Mouse (Mus musculus) embryonic facial prominence, embryonic 10.5 days (tissue): ENCODE data around the gene Vmn2r65. TPM values are rescaled to one million over a fixed set of nuclear protein-coding genes. Genes with fewer than 3 reads are reported as not detected.

ENCODE experiments used
- DNase-seq: peaks from one replicate; pipeline ENCODE4 v3.0.0-alpha.2; 2017; ENCODE audit warnings: low spot score
- H3K27ac ChIP-seq: fragments of 300-500 bp; sonication (generic); replicated peaks from 2 replicates; pipeline ENCODE4 v1.5.1; 2016; ENCODE audit warnings: mild to moderate bottlenecking
- H3K27me3 ChIP-seq: fragments of 300-500 bp; sonication (generic); replicated peaks from 2 replicates; pipeline ENCODE4 v1.6.1; 2016; ENCODE audit warnings: low read depth, mild to moderate bottlenecking; ENCODE audit not compliant: poor library complexity, severe bottlenecking
- H3K36me3 ChIP-seq: fragments of 300-500 bp; sonication (generic); replicated peaks from 2 replicates; pipeline ENCODE4 v1.6.1; 2016; ENCODE audit warnings: mild to moderate bottlenecking, moderate library complexity
- H3K4me1 ChIP-seq: fragments of 300-500 bp; sonication (generic); 2 replicates; pipeline ENCODE4 v1.6.1; 2016
- H3K4me3 ChIP-seq: fragments of 300-500 bp; sonication (generic); 2 replicates; pipeline ENCODE4 v1.5.1; 2016; ENCODE audit warnings: mild to moderate bottlenecking, moderate library complexity
- H3K9me3 ChIP-seq: fragments of 300-500 bp; sonication (generic); 2 replicates; pipeline ENCODE4 v1.6.1; 2016; ENCODE audit warnings: mild to moderate bottlenecking
- WGBS: fragments of 180-500 bp; shearing (Covaris S2); methylation state at CpG from one replicate; pipeline ENCODE4 v1.1.7; 2016; 5-methylcytosine and 5-hydroxymethylcytosine counted together
- polyA plus RNA-seq: library from polyadenylated mRNA; unstranded; fragments of >200 nt; fragmentation: Nextera tagmentation; extraction: Ambion mirVana; gene quantifications from 2 replicates; pipeline ENCODE4 v1.2.1, GENCODE M21; 2016

Gene Vmn2r65
- not detected in 2 replicates for polyA plus RNA-seq

GRCm38 (mm10) chr7:84964015-84964414, at the start of gene Vmn2r65:
Vmn2r65 (minus strand) TSS chr7:84964115.
- no peaks in the 10 kb centered on the region for H3K36me3 ChIP-seq
- H3K4me1 ChIP-seq, result no peaks in the 10 kb centered on the region
- no peak within 1 kb of the TSS for H3K27ac ChIP-seq
- WGBS, result 54% methylated on average over 1 of the region's 1 CpGs
- H3K9me3 ChIP-seq, result no peaks in the 10 kb centered on the region
- no peak within 1 kb of the TSS for H3K4me3 ChIP-seq
- H3K27me3 ChIP-seq, result no peaks in the 10 kb centered on the region
- no peak for DNase-seq

GRCm38 (mm10) chr7:85012168-85012567, 48.3 kb upstream of the Vmn2r65 start, which contains the start of gene Vmn2r66:
Vmn2r66 (minus strand) TSS chr7:85012268.
- Histone ChIP-seq H3K4me3 (no peak within 1 kb of the TSS), H3K4me1 (no peaks in the 10 kb centered on the region), H3K27me3 (no peaks in the 10 kb centered on the region), H3K27ac (no peak within 1 kb of the TSS), H3K9me3 (no peaks in the 10 kb centered on the region), H3K36me3 (no peaks in the 10 kb centered on the region)
- DNase-seq, result no peak
- 90% methylated on average over 1 of the region's 1 CpGs for WGBS

- WGBS, result 77% methylated on average over 2 of the region's 2 CpGs
- Histone ChIP-seq H3K4me1 (no peaks in the 10 kb centered on the region), H3K4me3 (no peak overlapping the region), H3K27ac (no peak overlapping the region), H3K27me3 (no peaks in the 10 kb centered on the region), H3K9me3 (0 out of 2 replicates have a peak, but pooled peaks cover 5% of the 10 kb centered on the region), H3K36me3 (no peaks in the 10 kb centered on the region)
- DNase-seq, result no peak
Measured at GRCm38 (mm10) chr7:84996694-84997093, 32.8 kb upstream of the Vmn2r65 start.

Other genes starting within 250 kb of the Vmn2r65 start
- gene Olfr291, start 110.6 kb downstream of the Vmn2r65 start, polyA plus RNA-seq, result not detected in 2 replicates
- gene Vmn2r66, start 48.2 kb upstream of the Vmn2r65 start, polyA plus RNA-seq, result not detected in 2 replicates
- not detected in 2 replicates for gene Vmn2r67, start 191.9 kb upstream of the Vmn2r65 start, polyA plus RNA-seq